Mouse (Mus musculus) left cerebral cortex, postnatal 36 days (tissue): ENCODE measurements around the gene Tmpo. TPM values are rescaled to one million over a fixed set of nuclear protein-coding genes. Genes with fewer than 3 reads are reported as not detected.

ENCODE experiments used
- DNase-seq, 2 experiments: peaks; one replicate each; pipeline ENCODE4 v3.0.0; 2021 to 2022; ENCODE audit warnings: low spot score in 2 of 2, mixed read lengths in 1 of 2
- intact Hi-C: fragments of 180-260 bp; cut with DNase I; formaldehyde crosslinking; loops from one replicate; pipeline ENCODE4 v1.15.1; 2025
- total RNA-seq, 2 experiments: library from RNA; stranded (reverse); gene quantifications; 2 replicates each; pipeline ENCODE4 v1.2.3; 2021

Tmpo gene
- total RNA-seq, 2 experiments from 2014 or later, result 34.6 to 41.3 TPM

GRCm38 (mm10) chr10:91126618-91127355, 54.3 kb downstream of the Tmpo start:
- no peak for DNase-seq
- intact Hi-C loops, result no loop called here

DNA sequence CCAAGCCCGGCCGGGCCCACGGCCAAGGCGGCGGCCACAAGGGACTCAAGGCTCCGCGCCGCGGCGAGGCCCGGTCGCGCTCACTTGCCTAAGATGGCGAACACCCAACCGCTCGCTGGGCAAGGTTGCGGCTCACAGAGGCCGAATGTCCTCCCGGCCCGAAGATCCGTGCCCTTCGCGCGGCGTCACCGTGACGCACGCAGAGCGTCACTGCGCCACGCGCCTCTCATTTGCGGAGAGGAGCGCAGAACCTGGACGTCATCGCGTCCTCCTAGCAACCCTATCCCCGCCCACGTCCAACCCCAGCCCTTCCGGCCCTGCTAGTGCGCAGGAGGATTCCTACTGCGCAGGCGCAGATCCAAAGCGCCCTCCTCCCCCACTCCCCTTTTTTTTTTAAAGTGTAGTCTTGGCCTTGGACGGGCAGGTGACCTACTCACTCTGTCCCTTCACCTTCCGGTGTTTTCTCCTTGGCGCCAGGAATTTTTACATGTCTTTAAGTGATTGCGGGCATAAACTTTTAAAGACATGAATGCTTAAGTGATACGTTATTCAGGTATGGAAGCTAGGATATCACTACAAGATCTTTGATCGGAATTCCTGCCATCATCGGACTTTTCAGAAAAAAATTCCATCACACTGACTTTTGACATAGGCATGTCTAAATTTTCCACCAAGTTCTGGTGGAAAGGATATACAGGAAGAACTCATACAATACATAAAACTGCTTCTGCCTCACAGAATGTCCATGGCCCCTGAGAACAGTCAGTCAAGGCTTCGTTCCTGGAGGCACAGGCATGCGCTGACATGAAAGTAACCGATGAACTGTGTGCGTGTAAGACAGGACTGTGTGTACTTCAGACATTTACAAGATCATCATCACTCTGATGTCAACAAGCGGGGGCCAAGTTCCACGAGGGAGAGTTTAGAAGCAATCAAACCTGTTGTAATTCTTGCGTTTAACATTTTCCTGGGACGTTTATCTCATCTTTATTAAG, 57.0 kb downstream of the Tmpo start, which contains the start of gene Slc25a3:
TSS of gene Slc25a3 (minus strand) at position 232 of the 995 bp plus-strand sequence.
- DNase-seq, result peak; percentile 98
- intact Hi-C loops, result loop anchor here (5.0 kb wide), 1 partner anchor 42 kb away; the partner anchor contains the start of genes Apaf1 and Ikbip

- DNase-seq, result peak in 1 of 2 experiments; percentile 16
- intact Hi-C loops, result loop anchor here (5.0 kb wide), 1 partner anchor 41 kb away; the partner anchor contains the start of genes Apaf1 and Ikbip
These were observed 57.8 kb downstream of the Tmpo start for GRCm38 (mm10) chr10:91123281-91123827.

DNA sequence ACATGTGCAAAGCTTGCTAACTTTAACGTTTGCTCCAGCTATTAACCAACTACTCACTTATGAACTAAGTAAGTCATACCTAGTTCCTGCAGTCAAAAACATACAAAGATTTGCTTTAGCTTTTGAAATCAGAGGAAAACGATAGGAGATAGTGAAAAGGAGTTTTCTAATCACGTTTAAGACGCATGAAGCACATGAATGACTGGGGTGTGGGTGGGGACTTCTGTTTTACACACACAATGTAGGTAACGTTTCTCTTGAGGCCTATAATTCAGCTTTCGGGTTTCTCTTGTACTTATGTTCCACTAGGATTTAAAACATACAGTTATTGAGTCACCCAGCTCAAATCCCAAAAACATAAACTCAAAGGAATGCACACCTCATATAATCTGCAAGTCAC, 58.5 kb downstream of the Tmpo start:
- no peak for DNase-seq
- intact Hi-C loops, result loop anchor here (5.0 kb wide), 1 partner anchor 40 kb away; the partner anchor contains the start of genes Apaf1 and Ikbip

GRCm38 (mm10) chr10:91116958-91117357, 64.2 kb downstream of the Tmpo start:
- intact Hi-C loops, result no loop called here
- DNase-seq, result no peak

- no peak for DNase-seq
- intact Hi-C loops, result no loop called here
These were observed 71.3 kb downstream of the Tmpo start for GRCm38 (mm10) chr10:91109841-91110240.

- intact Hi-C loops, result no loop called here
- no peak for DNase-seq
These were observed 75.1 kb downstream of the Tmpo start for GRCm38 (mm10) chr10:91105981-91106380.

GRCm38 (mm10) chr10:91102799-91103590, 78.1 kb downstream of the Tmpo start:
- no peak for DNase-seq
- intact Hi-C loops, result no loop called here

GRCm38 (mm10) chr10:91101936-91102335, 79.2 kb downstream of the Tmpo start:
- intact Hi-C loops, result no loop called here
- no peak for DNase-seq

DNA sequence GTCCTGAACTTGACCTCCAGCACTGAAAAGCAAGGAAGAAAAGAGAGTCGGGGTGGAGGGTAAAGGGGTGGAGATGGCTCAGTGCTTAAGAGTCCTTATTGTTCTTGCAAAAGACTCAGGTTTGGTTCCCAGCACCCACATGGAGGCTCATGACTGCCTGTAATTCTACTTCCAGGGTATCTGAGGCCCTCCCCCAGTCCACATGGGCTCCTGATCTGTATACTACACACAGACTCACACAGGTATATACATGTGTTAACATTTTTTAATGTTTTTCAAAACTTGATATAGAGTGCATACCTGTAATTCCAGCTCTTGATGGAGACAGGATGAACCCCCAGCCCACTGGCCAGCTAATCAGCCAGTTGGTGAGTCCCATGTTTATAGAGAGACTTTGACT, 81.0 kb downstream of the Tmpo start:
- no peak for DNase-seq
- intact Hi-C loops, result no loop called here

DNA sequence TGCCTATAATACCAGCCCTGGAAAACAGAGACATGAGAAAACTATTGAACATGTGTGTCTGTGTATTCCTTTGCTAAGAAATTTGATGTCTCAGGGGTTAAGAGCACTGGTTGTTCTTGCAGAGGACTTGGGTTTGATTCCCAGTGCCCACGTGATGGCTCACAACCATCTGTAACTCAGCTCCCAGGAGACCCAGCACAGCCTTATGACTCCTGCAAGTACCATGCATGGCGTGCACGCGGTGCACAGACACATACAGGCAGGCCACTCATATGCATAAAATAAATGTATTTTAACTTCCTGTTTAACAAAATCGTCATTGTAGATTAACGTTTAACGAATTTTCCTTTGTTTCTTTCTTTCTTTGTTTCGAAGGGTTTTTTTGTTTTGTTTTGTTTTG, 83.1 kb downstream of the Tmpo start:
- intact Hi-C loops, result no loop called here
- no peak for DNase-seq

Other genes with a start within 250 kb of the Tmpo start
- gene Apaf1, start 98.5 kb downstream of the Tmpo start, total RNA-seq, result 10 to 100 TPM; 11.4 to 12.8 TPM
- 10 to 100 TPM; 12.5 to 13.3 TPM for gene Ikbip, start 98.4 kb downstream of the Tmpo start, total RNA-seq
- 100 to 1,000 TPM; 513 to 539 TPM for gene Slc25a3, start 57.3 kb downstream of the Tmpo start, total RNA-seq